Mouse (Mus musculus) gonadal fat pad, adult 2 months (tissue): ENCODE measurements at regions not wholly inside any gene's neighbourhood (a gene's known extent, or its start where the extent isn't known, plus 50 kb on each side); places are given as distances from the start of the nearest gene placed in this dataset.

Experiments used
- DNase-seq: peaks from one replicate; pipeline ENCODE4 v3.0.0-alpha.2; 2012; ENCODE audit warnings: low read depth

- no peak for DNase-seq
These were observed 51.0 kb upstream of the Stt3b start for GRCm38 (mm10) chr9:115361191-115361590.

- DNase-seq: no peak
These were observed 51.7 kb upstream of the Stt3b start for GRCm38 (mm10) chr9:115361881-115362280.

GRCm38 (mm10) chr9:115362486-115362885 is 52.3 kb upstream of the Stt3b start:
- no peak for DNase-seq

- DNase-seq: no peak
These were observed 55.0 kb upstream of the Stt3b start for GRCm38 (mm10) chr9:115364919-115365861.

DNA sequence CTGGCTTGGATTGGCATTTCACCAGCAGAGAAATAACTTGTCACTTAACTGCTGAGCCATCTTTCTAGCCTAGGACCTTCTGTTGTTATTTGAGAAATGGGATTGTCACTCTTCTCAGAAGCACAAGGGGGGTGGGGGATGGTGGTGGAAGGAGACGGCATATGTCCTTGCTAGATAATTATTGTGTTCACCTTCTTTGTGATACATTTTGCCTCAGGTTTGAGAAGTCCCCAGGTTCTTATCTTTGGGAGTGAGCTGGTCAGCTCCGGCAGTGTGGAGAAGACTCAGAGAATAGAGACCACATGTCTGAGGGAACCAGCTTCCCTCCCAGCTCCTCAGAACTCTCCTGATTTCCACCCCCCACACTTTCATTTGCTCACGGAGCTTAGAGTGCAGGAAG is 57.6 kb upstream of the Stt3b start:
- DNase-seq: no peak

GRCm38 (mm10) chr9:115380276-115380675 is 70.1 kb upstream of the Stt3b start:
- no peak for DNase-seq

GRCm38 (mm10) chr9:115382824-115383475 is 72.7 kb upstream of the Stt3b start:
- DNase-seq: peak; percentile 84

DNA sequence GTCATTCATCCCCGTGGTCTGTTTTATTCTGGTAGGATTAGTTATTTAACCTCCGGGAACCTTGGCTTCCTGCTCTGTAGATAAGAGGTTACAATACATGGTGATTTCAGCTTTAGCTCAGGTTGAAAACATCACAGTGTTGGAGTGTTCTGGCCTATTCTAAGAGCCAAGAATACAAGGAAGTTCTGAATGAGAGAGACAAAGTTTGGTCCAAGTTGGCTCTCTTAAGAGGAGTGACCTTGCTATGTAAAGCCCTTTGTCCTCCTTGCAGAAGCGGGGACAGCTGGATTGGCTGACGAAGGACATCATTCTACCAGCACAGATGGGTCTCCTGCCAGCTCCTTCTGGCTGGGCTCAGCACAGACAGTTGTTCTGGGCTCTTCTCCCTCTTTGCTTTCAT is 73.7 kb upstream of the Stt3b start:
- no peak for DNase-seq

DNA sequence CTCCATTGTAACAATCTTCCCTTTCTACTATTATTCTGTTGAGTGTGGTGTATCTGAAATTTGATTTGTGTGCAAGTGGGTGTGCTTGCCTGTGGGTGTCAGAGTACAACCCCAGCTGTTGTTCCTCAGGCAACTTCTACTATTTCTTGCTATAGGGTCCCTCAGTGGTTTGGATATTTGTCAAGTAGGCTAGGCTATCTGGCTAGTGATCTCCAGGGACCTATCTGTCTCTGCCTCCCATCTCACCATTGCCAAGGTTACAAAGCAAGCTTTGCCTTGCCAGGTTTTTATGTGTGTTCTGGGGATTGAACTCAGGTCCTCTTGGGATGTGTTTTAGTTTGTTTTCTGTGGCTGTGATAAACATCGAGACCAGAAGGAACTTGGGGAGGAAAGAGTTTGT is 74.1 kb upstream of the Stt3b start:
- DNase-seq: no peak

DNA sequence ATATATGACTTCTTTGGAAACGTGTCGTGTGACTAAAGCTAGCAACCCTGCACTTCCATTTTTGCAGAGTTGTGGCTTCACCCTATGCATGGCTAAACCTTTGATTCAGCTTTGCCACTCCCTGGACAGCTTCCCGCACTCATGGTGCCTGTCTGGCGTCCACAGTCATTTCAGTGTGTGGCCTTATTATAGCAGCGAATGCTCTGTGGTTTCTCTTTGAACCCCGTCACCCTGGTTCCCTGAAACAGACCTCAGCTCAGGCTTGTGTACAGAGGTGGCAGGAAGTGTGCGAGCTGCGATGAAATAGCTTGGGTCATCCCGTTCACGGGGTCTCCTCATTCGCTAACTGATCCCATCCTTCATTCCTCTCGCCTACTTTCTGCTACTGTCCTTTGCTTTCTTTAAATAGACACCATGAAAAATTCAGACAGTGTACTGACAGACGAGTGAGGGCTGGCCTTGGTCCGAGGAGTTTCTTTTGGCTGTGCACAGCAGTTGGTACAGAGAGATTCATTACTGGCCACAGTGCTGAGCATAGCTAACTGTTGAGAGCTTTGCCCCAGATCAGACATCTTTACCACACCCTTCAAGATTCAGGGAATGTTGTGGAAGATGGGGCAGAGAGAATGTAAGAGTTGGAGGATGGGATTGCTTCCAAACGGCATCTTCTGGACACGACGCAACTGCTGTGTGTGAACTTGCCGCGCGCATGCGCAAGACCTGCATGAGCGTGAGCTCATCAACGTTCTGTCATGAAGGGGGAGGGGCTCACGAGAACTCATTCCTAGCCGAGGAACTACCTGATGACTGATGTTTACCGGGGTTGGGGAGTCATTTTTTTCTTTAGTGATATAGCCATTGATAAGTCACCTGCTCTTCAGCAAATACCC is 77.5 kb upstream of the Stt3b start:
- DNase-seq: no peak

- no peak for DNase-seq
These were observed 78.1 kb upstream of the Stt3b start for GRCm38 (mm10) chr9:115388361-115388759.

- DNase-seq: no peak
These were observed 78.9 kb upstream of the Stt3b start for GRCm38 (mm10) chr9:115389082-115389481.

DNA sequence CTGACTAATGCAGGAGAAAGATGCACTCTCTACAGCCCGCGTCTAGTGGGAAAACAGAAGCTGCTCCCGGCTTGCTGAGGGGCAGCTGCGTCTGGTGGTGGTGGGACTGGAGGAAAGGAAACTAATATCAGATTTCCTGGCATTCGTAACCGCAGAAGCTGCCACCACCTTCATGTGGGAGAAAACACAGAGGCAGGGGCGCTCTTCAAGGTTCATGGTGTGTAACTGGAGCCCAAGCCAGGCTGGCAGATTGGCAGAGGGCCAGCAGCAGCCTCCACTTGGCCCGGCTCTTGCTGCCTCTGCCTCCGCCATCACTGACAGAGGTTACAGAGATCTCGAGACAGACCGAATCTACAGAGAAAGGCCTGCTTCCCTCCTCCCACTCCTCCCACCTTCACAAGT is 80.7 kb upstream of the Stt3b start:
- no peak for DNase-seq

GRCm38 (mm10) chr9:115395511-115395910 is 85.3 kb upstream of the Stt3b start:
- no peak for DNase-seq

GRCm38 (mm10) chr9:115400461-115400860 is 90.2 kb upstream of the Stt3b start:
- DNase-seq: no peak

- no peak for DNase-seq
These were observed 91.4 kb upstream of the Stt3b start for GRCm38 (mm10) chr9:115401405-115402151.

DNA sequence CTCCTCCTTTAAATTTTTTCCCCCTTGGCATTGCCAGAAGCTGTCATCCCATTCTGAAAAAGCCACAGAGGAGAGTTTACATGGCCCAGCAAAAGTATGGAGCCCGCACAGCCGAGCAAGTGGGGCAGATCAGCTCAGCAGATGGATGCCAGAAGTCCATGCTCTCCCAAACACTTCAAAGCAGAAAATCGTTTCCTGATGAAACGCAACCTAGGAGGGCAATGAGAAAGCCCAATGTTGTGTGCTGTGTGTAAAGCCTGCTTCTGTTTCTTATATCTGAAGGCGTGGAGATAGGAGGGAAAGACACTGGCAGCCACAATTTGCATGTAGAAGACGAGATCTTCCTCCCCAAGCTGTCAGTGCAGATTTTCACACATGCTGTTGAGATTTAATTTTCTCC is 92.4 kb upstream of the Stt3b start:
- no peak for DNase-seq

DNA sequence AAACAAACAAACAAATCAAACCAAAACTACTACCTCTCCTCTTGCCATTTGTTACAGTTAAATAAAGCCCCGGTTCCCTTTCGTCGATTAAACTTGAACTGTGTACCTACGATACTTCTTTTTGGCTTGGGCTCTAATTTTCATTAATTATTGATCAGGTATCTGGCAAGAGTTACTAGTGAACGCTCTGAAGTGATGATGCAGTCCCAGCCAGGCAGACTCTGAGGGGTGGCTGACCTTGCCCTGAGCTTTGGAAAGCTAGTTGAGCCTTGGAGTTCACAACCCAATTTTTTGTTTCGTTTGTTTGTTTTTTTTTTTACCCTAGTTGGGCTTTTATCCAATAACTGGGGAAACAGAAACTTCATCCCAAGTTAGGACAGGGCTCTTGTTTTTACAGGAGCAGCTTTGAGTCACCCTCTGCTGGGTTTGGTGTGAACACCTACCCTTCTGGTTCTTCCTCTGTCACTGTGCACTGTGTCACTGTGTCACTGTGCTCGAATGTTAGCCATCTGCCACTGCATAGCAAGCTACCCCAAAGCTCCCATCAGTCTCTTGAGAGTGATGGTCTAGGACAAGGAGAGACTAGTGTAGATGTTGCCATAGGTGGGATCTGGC is 93.2 kb upstream of the Stt3b start:
- no peak for DNase-seq

- no peak for DNase-seq
These were observed 97.8 kb upstream of the Stt3b start for GRCm38 (mm10) chr9:115407901-115408470.

GRCm38 (mm10) chr9:115408886-115409285 is 98.7 kb upstream of the Stt3b start:
- no peak for DNase-seq

- no peak for DNase-seq
These were observed 104.0 kb upstream of the Stt3b start for GRCm38 (mm10) chr9:115414190-115414589.
